Mouse (Mus musculus) hindbrain, embryonic 16.5 days (tissue): Measurements from ENCODE around the gene E130114P18Rik. TPM values are rescaled to one million over a fixed set of nuclear protein-coding genes. Genes with fewer than 3 reads are reported as not detected.

Experiments used
- ATAC-seq: fragments of 200-750 bp; cut with Nextera tagmentation; 2 replicates; pipeline ENCODE4 v1.8.0; 2017; ENCODE audit warnings: moderate TSS enrichment, moderate library complexity
- H3K27ac ChIP-seq: fragments of 300-500 bp; sonication (generic); 2 replicates; pipeline ENCODE4 v1.5.1; 2014; ENCODE audit warnings: low read depth, mild to moderate bottlenecking, control low read depth, low read length, moderate library complexity
- H3K27me3 ChIP-seq: fragments of 300-500 bp; sonication (generic); replicated peaks from 2 replicates; pipeline ENCODE4 v1.6.1; 2014; ENCODE audit warnings: low read length; ENCODE audit not compliant: control insufficient read depth, insufficient read depth
- H3K36me3 ChIP-seq: fragments of 300-500 bp; sonication (generic); 2 replicates; pipeline ENCODE4 v1.6.1; 2014; ENCODE audit warnings: mild to moderate bottlenecking, low read length, moderate library complexity, mixed read lengths; ENCODE audit not compliant: control insufficient read depth, insufficient read depth
- H3K4me1 ChIP-seq: fragments of 300-500 bp; sonication (generic); 2 replicates; pipeline ENCODE4 v1.6.1; 2014; ENCODE audit warnings: low read depth, low read length; ENCODE audit not compliant: control insufficient read depth, insufficient read depth
- H3K4me2 ChIP-seq: fragments of 300-500 bp; sonication (generic); 2 replicates; pipeline ENCODE4 v1.6.1; 2014; ENCODE audit warnings: mild to moderate bottlenecking, low read length, control low read depth, moderate library complexity
- H3K4me3 ChIP-seq: fragments of 300-500 bp; sonication (generic); 2 replicates; pipeline ENCODE4 v1.5.1; 2014; ENCODE audit warnings: mild to moderate bottlenecking, low read length, control low read depth, moderate library complexity
- H3K9ac ChIP-seq: fragments of 300-500 bp; sonication (generic); 2 replicates; pipeline ENCODE4 v1.6.1; 2014; ENCODE audit warnings: low read depth, mild to moderate bottlenecking, control low read depth, low read length, moderate library complexity
- H3K9me3 ChIP-seq: fragments of 300-500 bp; sonication (generic); 2 replicates; pipeline ENCODE4 v1.6.1; 2014; ENCODE audit warnings: mild to moderate bottlenecking, low read length, moderate library complexity; ENCODE audit not compliant: control insufficient read depth
- WGBS: fragments of 180-500 bp; shearing (Covaris S2); extraction: QIAGEN DNeasy Blood & Tissue Kit; methylation state at CpG from one replicate; pipeline ENCODE4 v1.1.7; 2014; 5-methylcytosine and 5-hydroxymethylcytosine counted together
- polyA plus RNA-seq: library from polyadenylated mRNA; unstranded; fragments of >200 nt; fragmentation: Nextera tagmentation; extraction: Ambion mirVana; gene quantifications from 2 replicates; pipeline ENCODE4 v1.2.1, GENCODE M21; 2015

The E130114P18Rik gene
- polyA plus RNA-seq, 1 experiment from 2014 or later, result 21.5 TPM

- Histone ChIP-seq H3K9ac (no peak overlapping the region), H3K4me1 (peaks cover 18% of the 10 kb centered on the region), H3K4me2 (no peak overlapping the region), H3K27ac (peak overlapping the region; percentile 57; the same call in 1 of the 2 replicates), H3K27me3 (no peaks in the 10 kb centered on the region), H3K4me3 (no peak overlapping the region), H3K36me3 (no peaks in the 10 kb centered on the region), H3K9me3 (no peaks in the 10 kb centered on the region)
- ATAC-seq, result peak; percentile 76
- 16% methylated on average over 2 of the region's 2 CpGs for WGBS
These were observed 101.3 kb downstream of the E130114P18Rik start for GRCm38 (mm10) chr4:97676579-97676937.

GRCm38 (mm10) chr4:97675741-97676578 lies 101.9 kb downstream of the E130114P18Rik start:
- 18% methylated on average over 16 of the region's 16 CpGs for WGBS

GRCm38 (mm10) chr4:97673854-97674510 lies 103.9 kb downstream of the E130114P18Rik start:
- H3K9ac ChIP-seq, result no peak overlapping the region

More at GRCm38 (mm10) chr4:97675741-97676578, 101.9 kb downstream of the E130114P18Rik start:
- H3K4me1 ChIP-seq, result peaks cover 18% of the 10 kb centered on the region
- no peaks in the 10 kb centered on the region for H3K27me3 ChIP-seq
- no peaks in the 10 kb centered on the region for H3K9me3 ChIP-seq
- peak overlapping the region; percentile 30 for H3K9ac ChIP-seq
- peak overlapping the region; percentile 13 for H3K4me3 ChIP-seq
- H3K27ac ChIP-seq, result peak overlapping the region; percentile 57; the same call in 1 of the 2 replicates
- no peaks in the 10 kb centered on the region for H3K36me3 ChIP-seq
- peak; percentile 81 for ATAC-seq
- peak overlapping the region; percentile 48 for H3K4me2 ChIP-seq

GRCm38 (mm10) chr4:97672501-97672900 lies 105.4 kb downstream of the E130114P18Rik start:
- H3K4me2 ChIP-seq, result no peak overlapping the region
- no peak overlapping the region for H3K4me3 ChIP-seq
- no peak overlapping the region for H3K27ac ChIP-seq
- H3K27me3 ChIP-seq, result no peaks in the 10 kb centered on the region
- 43% methylated on average over 5 of the region's 5 CpGs for WGBS
- H3K9me3 ChIP-seq, result no peaks in the 10 kb centered on the region
- peaks cover 18% of the 10 kb centered on the region for H3K4me1 ChIP-seq
- no peaks in the 10 kb centered on the region for H3K36me3 ChIP-seq
- 0 out of 2 replicates have a peak, but pooled peaks have one; percentile 3 for ATAC-seq
- no peak overlapping the region for H3K9ac ChIP-seq

More at GRCm38 (mm10) chr4:97673854-97674510, 103.9 kb downstream of the E130114P18Rik start:
- no peak for ATAC-seq
- Histone ChIP-seq H3K4me1 (peaks cover 18% of the 10 kb centered on the region), H3K4me3 (no peak overlapping the region), H3K27me3 (no peaks in the 10 kb centered on the region), H3K27ac (no peak overlapping the region), H3K9me3 (no peaks in the 10 kb centered on the region), H3K36me3 (no peaks in the 10 kb centered on the region), H3K4me2 (no peak overlapping the region)
- WGBS, result 68% methylated on average over 6 of the region's 6 CpGs

- no peak for ATAC-seq
- no peak overlapping the region for H3K4me3 ChIP-seq
- H3K9me3 ChIP-seq, result no peaks in the 10 kb centered on the region
- no peak overlapping the region for H3K27ac ChIP-seq
- no peak overlapping the region for H3K4me2 ChIP-seq
- H3K4me1 ChIP-seq, result peaks cover 17% of the 10 kb centered on the region
- H3K27me3 ChIP-seq, result no peaks in the 10 kb centered on the region
- 74% methylated on average over 4 of the region's 4 CpGs for WGBS
- no peak overlapping the region for H3K9ac ChIP-seq
- no peaks in the 10 kb centered on the region for H3K36me3 ChIP-seq
These were observed 106.0 kb downstream of the E130114P18Rik start for GRCm38 (mm10) chr4:97671911-97672310.

GRCm38 (mm10) chr4:97670418-97670817 lies 107.5 kb downstream of the E130114P18Rik start:
- Histone ChIP-seq H3K27ac (no peak overlapping the region), H3K9ac (no peak overlapping the region), H3K4me2 (no peak overlapping the region), H3K4me3 (no peak overlapping the region), H3K4me1 (peaks cover 3% of the 10 kb centered on the region), H3K9me3 (no peaks in the 10 kb centered on the region), H3K27me3 (no peaks in the 10 kb centered on the region), H3K36me3 (no peaks in the 10 kb centered on the region)
- ATAC-seq, result no peak

GRCm38 (mm10) chr4:97669808-97670207 lies 108.1 kb downstream of the E130114P18Rik start:
- H3K9ac ChIP-seq, result no peak overlapping the region
- H3K4me3 ChIP-seq, result no peak overlapping the region
- H3K27ac ChIP-seq, result no peak overlapping the region
- WGBS, result 33% methylated on average over 3 of the region's 3 CpGs
- H3K36me3 ChIP-seq, result no peaks in the 10 kb centered on the region
- no peak for ATAC-seq
- no peaks in the 10 kb centered on the region for H3K9me3 ChIP-seq
- H3K27me3 ChIP-seq, result no peaks in the 10 kb centered on the region
- H3K4me1 ChIP-seq, result peaks cover 3% of the 10 kb centered on the region
- H3K4me2 ChIP-seq, result no peak overlapping the region

- no peaks in the 10 kb centered on the region for H3K36me3 ChIP-seq
- no peaks in the 10 kb centered on the region for H3K9me3 ChIP-seq
- H3K4me1 ChIP-seq, result no peaks in the 10 kb centered on the region; the same call in 1 of the 2 replicates
- H3K4me3 ChIP-seq, result no peak overlapping the region
- H3K9ac ChIP-seq, result no peak overlapping the region
- H3K27ac ChIP-seq, result no peak overlapping the region
- WGBS, result 62% methylated on average over 7 of the region's 7 CpGs
- no peak for ATAC-seq
- no peak overlapping the region for H3K4me2 ChIP-seq
- no peaks in the 10 kb centered on the region for H3K27me3 ChIP-seq
These were observed 112.5 kb downstream of the E130114P18Rik start for GRCm38 (mm10) chr4:97665428-97665755.

GRCm38 (mm10) chr4:97664738-97665427 lies 113.0 kb downstream of the E130114P18Rik start:
- 56% methylated on average over 7 of the region's 7 CpGs for WGBS
- H3K9me3 ChIP-seq, result no peaks in the 10 kb centered on the region
- H3K4me2 ChIP-seq, result no peak overlapping the region
- no peaks in the 10 kb centered on the region for H3K36me3 ChIP-seq
- H3K27me3 ChIP-seq, result no peaks in the 10 kb centered on the region
- no peaks in the 10 kb centered on the region; the same call in 1 of the 2 replicates for H3K4me1 ChIP-seq
- H3K9ac ChIP-seq, result no peak overlapping the region
- H3K4me3 ChIP-seq, result no peak overlapping the region
- ATAC-seq, result no peak
- no peak overlapping the region for H3K27ac ChIP-seq
